Mouse (Mus musculus) testis, adult 2 months (tissue): ENCODE data around the gene Qtrt1.
A peak's percentile ranks its signal among the peaks of the same experiment; 100 is the strongest.

Source experiments
- CTCF ChIP-seq: fragments of 200-500 bp; IDR thresholded peaks from 2 replicates; pipeline ENCODE4 v1.5.1; 2012; ENCODE audit warnings: low read depth, mild to moderate bottlenecking, inconsistent platforms, low read length, moderate library complexity; ENCODE audit not compliant: control insufficient read depth, insufficient read depth, insufficient replicate concordance
- POLR2A ChIP-seq: fragments of 200-500 bp; IDR thresholded peaks from 2 replicates; pipeline ENCODE4 v1.6.1; 2012; ENCODE audit warnings: low read depth, mild to moderate bottlenecking, inconsistent platforms, low read length, moderate library complexity; ENCODE audit not compliant: control insufficient read depth

GRCm38 (mm10) chr9:21367357-21368111 lies 44.1 kb upstream of the Qtrt1 start, which contains the start of gene Ilf3:
- TF ChIP-seq POLR2A = peak; percentile 91; the same call in 1 of the 2 replicates
- TF ChIP-seq CTCF = no peak
